Mouse (Mus musculus): Measurements from ENCODE around the gene Actn4. TPM values are rescaled to one million over a fixed set of nuclear protein-coding genes. Genes with fewer than 3 reads are reported as not detected.

The Actn4 gene
- polyA plus RNA-seq (2012; rRNA removed) = 243 and 268 TPM in 2 replicates

DNA sequence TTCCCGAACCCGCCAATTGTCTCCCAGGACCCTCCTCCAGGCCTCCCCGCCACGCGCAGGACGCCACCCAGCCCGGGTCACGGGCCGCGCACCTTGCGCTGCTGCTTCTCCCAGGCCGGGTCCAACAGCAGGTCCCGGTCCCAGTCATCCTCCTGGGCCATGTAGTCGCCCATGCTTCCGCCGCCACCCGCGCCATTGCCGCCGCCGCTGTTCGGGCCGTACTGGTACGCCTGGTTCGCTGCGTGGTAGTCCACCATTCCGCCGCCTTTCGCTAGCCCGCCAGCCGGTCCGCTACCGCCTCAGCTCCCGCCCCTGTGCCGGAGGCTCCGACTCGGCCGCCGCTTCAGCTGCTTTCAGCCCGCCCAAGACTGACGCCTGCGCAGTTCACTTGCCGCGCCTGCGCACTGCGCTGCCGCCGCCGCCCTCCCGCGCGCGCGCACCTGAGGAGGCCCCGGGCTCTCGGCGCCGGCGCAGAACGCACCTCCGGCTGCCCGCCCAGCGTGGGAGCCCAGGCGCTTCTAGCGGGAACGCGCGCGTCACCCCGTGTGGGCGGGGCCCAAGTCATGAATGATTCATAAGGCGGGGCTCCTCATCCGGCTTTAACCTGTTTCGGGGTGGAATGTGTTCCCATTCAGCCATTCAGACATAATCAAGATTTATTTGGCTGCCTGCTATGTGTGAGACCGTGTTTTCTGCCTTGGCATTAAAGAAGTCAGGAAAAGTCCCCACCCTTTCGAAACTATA, at the start of gene Actn4:
Gene Actn4 (minus strand): TSS at position 414 of the 744 bp plus-strand sequence.
- DNase-seq = peak; percentile 99
- Histone ChIP-seq H3K27ac (ENCODE audit: control insufficient read depth, insufficient read depth, low read length) (no peak within 1 kb of the TSS), H3K4me3 (ENCODE audit: control insufficient read depth, insufficient read depth, low read length) (peak within 1 kb of the TSS; percentile 71), H3K36me3 (ENCODE audit: control insufficient read depth, insufficient read depth, low read length) (no peaks in the 10 kb centered on the region), H3K4me1 (replicated peaks; ENCODE audit: control insufficient read depth, insufficient read depth, low read length) (peaks cover 24% of the 10 kb centered on the region), H3K27me3 (ENCODE audit: control insufficient read depth, insufficient read depth, low read length) (no peaks in the 10 kb centered on the region)
- WGBS = under 1% methylated on average over 76 of the region's 76 CpGs
- TF ChIP-seq CTCF (IDR thresholded peaks at IDR 0.05; ENCODE audit: borderline replicate concordance, control insufficient read depth, extremely low read depth, insufficient read depth, low read length, poor library complexity) (peak; percentile 57; the same call in 1 of the 2 replicates), POLR2A (IDR thresholded peaks at IDR 0.05; ENCODE audit: control insufficient read depth, extremely low read depth, insufficient read depth, low read length, poor library complexity) (peak; percentile 98)

DNA sequence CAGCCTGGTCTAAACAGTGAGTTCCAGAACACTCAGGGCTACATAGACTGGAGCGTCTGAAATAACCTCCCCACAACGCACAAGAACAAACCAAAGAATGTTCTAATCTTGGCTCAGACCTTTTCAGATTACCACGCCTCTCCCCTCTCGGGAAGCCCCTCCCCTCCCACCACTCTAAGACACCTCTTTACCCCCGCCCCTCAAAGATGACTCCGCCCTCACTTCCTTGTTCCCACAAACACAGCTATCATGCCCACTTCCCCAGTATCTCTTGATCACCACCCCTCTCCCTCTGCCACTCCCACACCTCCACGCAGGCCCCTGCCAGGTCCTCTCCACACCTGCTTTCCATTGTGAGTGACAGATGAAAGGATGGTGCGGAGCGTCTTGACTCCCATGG, 46.6 kb upstream of the Actn4 start:
- no peak overlapping the region for H3K4me3 ChIP-seq (ENCODE audit: control insufficient read depth, insufficient read depth, low read length)
- H3K36me3 ChIP-seq (ENCODE audit: control insufficient read depth, insufficient read depth, low read length) = no peaks in the 10 kb centered on the region
- peak; percentile 43 for DNase-seq
- no peak overlapping the region for H3K27ac ChIP-seq (ENCODE audit: control insufficient read depth, insufficient read depth, low read length)
- WGBS = 32% methylated on average over 9 of the region's 9 CpGs
- no peaks in the 10 kb centered on the region for H3K27me3 ChIP-seq (ENCODE audit: control insufficient read depth, insufficient read depth, low read length)
- H3K4me1 ChIP-seq (replicated peaks; ENCODE audit: control insufficient read depth, insufficient read depth, low read length) = peaks cover 10% of the 10 kb centered on the region
- TF ChIP-seq CTCF (IDR thresholded peaks at IDR 0.05; ENCODE audit: borderline replicate concordance, control insufficient read depth, extremely low read depth, insufficient read depth, low read length, poor library complexity) (no peak), POLR2A (IDR thresholded peaks at IDR 0.05; ENCODE audit: control insufficient read depth, extremely low read depth, insufficient read depth, low read length, poor library complexity) (no peak)

DNA sequence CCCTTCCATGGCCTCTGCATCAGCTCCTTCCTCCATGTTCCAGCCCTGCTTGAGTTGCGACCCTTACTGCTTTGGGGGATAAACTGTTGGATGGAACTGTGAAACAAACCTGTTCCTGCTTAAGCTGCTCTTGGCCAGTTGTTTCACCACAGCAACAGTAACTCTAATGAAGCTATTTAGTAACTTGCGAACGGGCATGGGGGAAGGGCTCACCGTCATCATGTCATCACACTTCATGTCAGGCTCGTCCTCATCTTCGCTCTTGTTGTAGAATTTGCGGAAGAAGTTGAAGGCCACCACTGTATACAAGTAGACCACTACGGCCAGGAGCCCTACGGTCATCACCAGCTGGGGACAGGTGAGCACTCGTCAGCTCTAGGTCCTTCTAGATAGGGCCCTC, 46.0 kb upstream of the Actn4 start:
- 97% methylated on average over 10 of the region's 10 CpGs for WGBS
- H3K4me1 ChIP-seq (replicated peaks; ENCODE audit: control insufficient read depth, insufficient read depth, low read length) = peaks cover 10% of the 10 kb centered on the region
- TF ChIP-seq POLR2A (IDR thresholded peaks at IDR 0.05; ENCODE audit: control insufficient read depth, extremely low read depth, insufficient read depth, low read length, poor library complexity) (no peak), CTCF (IDR thresholded peaks at IDR 0.05; ENCODE audit: borderline replicate concordance, control insufficient read depth, extremely low read depth, insufficient read depth, low read length, poor library complexity) (no peak)
- peaks cover 4% of the 10 kb centered on the region; the same call in 1 of the 2 replicates for H3K36me3 ChIP-seq (ENCODE audit: control insufficient read depth, insufficient read depth, low read length)
- H3K27me3 ChIP-seq (ENCODE audit: control insufficient read depth, insufficient read depth, low read length) = no peaks in the 10 kb centered on the region
- no peak for DNase-seq
- H3K27ac ChIP-seq (ENCODE audit: control insufficient read depth, insufficient read depth, low read length) = no peak overlapping the region
- H3K4me3 ChIP-seq (ENCODE audit: control insufficient read depth, insufficient read depth, low read length) = no peak overlapping the region

DNA sequence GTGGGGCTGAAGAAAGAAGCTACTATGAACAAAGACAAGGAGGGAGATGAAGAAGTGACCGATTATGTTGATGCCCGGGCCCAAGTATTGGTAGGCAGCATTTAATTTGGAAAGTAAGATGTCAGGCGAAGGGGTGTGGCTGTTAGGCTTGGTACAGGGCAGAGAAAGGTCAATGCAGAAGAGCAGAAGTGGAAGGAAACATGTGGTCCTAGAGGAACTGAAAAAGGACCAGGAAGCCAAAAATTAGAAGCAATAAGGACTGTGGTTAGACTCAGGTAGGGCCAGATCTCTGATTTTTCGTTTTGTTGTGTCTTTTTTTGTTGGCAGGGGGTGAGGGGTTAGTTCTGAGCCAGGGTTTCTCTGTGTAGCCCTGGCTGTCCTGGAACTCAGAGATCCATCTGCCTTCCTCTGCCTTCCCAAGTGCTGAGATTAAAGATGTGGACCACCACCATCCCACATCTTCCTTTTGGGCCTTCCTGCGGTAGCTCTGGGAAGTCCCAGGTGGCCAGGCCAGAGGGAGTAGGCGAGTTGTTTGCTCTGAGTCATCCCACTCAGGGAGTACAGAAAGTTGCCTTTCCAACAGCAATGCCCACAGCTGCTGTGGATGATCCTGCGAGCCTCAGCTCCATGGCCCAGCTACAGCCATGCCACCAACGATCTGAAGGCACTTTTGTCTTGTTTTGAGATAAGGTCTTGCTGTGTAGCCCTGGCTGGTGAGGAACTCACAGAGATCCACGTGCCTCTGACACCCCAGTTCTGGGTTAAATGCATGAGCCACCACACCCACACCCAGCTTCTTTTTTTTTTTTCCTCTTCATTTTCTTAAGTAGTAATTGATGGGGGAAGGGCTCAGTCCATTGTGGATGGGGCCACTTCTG, 45.3 kb upstream of the Actn4 start:
- Histone ChIP-seq H3K27me3 (ENCODE audit: control insufficient read depth, insufficient read depth, low read length) (no peaks in the 10 kb centered on the region), H3K36me3 (ENCODE audit: control insufficient read depth, insufficient read depth, low read length) (peaks cover 8% of the 10 kb centered on the region; the same call in 1 of the 2 replicates), H3K4me3 (ENCODE audit: control insufficient read depth, insufficient read depth, low read length) (no peak overlapping the region), H3K27ac (ENCODE audit: control insufficient read depth, insufficient read depth, low read length) (no peak overlapping the region), H3K4me1 (replicated peaks; ENCODE audit: control insufficient read depth, insufficient read depth, low read length) (peaks cover 10% of the 10 kb centered on the region)
- WGBS = 66% methylated on average over 9 of the region's 9 CpGs
- DNase-seq = no peak
- TF ChIP-seq CTCF (IDR thresholded peaks at IDR 0.05; ENCODE audit: borderline replicate concordance, control insufficient read depth, extremely low read depth, insufficient read depth, low read length, poor library complexity) (no peak), POLR2A (IDR thresholded peaks at IDR 0.05; ENCODE audit: control insufficient read depth, extremely low read depth, insufficient read depth, low read length, poor library complexity) (no peak)

DNA sequence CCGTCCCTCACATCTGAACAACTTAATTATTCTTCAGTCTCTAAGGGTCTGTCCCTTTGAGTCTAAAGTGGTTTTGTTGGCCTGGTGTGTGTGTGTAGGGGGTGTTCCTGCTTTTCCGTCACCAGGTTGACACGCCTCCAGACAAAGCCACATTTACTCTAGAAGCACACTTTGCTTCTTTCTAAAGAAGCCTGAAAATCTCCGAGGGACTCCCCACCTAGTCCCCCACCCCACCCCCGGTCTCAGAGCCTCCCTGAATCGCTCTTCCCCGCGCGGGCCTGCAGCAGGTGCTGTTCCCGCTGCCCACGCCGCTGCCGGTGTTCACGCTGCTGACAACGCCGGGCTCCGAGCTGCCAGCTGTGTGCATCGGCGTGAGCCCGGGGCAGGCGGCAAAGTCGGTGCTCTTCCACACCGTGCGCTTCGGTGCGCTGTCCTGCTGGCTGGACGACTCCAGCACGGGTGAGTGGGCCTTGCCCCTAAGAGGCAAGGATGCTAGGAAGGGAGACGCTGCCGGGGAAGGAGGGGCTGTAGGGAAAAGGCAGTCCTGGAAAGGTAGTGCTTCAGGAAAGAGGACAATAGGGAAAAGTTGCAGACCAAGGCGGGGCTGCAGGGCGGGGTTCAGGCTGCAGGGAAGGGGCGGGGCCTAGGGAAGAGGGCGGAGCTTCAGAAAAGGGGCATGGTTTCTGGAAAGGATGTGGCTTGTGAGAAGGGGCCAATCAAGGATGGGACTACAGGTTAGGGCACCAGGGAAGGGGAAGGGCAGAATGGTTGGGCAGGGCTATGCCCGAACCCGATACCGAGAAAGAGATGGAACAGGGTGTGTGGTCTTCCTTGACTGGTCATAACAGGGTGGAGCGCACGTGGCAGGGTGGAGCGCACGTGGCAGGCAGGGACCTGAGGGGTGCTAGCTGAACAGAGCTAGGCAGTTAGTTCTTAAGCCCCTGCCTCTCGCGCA, 38.8 kb upstream of the Actn4 start:
- Histone ChIP-seq H3K27ac (ENCODE audit: control insufficient read depth, insufficient read depth, low read length) (peak overlapping the region; percentile 15; the same call in 1 of the 2 replicates), H3K27me3 (ENCODE audit: control insufficient read depth, insufficient read depth, low read length) (no peaks in the 10 kb centered on the region), H3K36me3 (ENCODE audit: control insufficient read depth, insufficient read depth, low read length) (peaks cover 11% of the 10 kb centered on the region), H3K4me1 (replicated peaks; ENCODE audit: control insufficient read depth, insufficient read depth, low read length) (peaks cover 17% of the 10 kb centered on the region), H3K4me3 (ENCODE audit: control insufficient read depth, insufficient read depth, low read length) (peak overlapping the region; percentile 42)
- peak; percentile 86 for DNase-seq
- TF ChIP-seq POLR2A (IDR thresholded peaks at IDR 0.05; ENCODE audit: control insufficient read depth, extremely low read depth, insufficient read depth, low read length, poor library complexity) (no peak), CTCF (IDR thresholded peaks at IDR 0.05; ENCODE audit: borderline replicate concordance, control insufficient read depth, extremely low read depth, insufficient read depth, low read length, poor library complexity) (no peak)
- WGBS = 4% methylated on average over 43 of the region's 43 CpGs
